9 mouse cellular contexts compared by ENCODE assay signal in the genomic region with DNA sequence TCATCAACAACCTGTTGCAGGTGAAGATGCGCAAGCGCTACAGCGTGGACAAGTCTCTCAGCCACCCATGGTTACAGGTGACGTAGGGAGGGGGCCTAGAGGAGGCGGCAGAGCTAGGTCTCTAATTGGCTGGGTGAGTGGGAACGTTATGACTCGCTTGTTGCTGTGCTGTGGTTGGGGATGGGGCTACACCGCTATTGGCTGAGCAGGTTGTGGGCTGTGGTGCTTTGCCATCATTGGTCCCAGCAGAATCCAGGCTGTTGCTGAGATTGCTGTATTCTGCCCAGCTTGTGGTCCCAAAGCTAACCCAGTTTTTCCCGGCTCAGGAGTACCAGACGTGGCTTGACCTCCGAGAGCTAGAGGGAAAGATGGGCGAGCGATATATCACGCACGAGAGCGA. TPM values are rescaled to one million over a fixed set of nuclear protein-coding genes. Genes with fewer than 3 reads are reported as not detected.
DNase-seq lines count a peak whose midpoint lies in the region; ATAC-seq and TF ChIP-seq lines count a peak whose summit lies in the region.
"Had no signal": no experiment of that assay in that cellular context is flagged by ENCODE, and none has a peak within 500 bp of the region (broad histone marks: within the 10 kb centered on the region; RNA-seq: fewer than 3 reads in every experiment).

No protein-coding gene starts in this region.

- H3K9ac ChIP-seq in forebrain, embryonic 12.5 days = 0 out of 2 replicates have a peak overlapping the region, but pooled peaks have one; percentile 25
- no peak overlapping the region for H3K9ac ChIP-seq in liver, postnatal 0 days (replicated peaks)
- H3K9ac ChIP-seq in stomach, embryonic 15.5 days = no peak overlapping the region

- H3K27ac ChIP-seq in forebrain, embryonic 12.5 days = peak overlapping the region; percentile 70
- H3K27ac ChIP-seq in liver, postnatal 0 days (ENCODE audit: low read depth) = no peak overlapping the region
- H3K27ac ChIP-seq in stomach, embryonic 15.5 days = no peak overlapping the region

- TF ChIP-seq CTCF in liver, postnatal 0 days (IDR thresholded peaks at IDR 0.05; ENCODE audit: low read depth) = no peak
- TF ChIP-seq CTCF in lung, adult 2 months (IDR thresholded peaks at IDR 0.05; ENCODE audit: insufficient read depth, low read length) = no peak

- no peak for TF ChIP-seq POLR2A in lung, adult 2 months (IDR thresholded peaks at IDR 0.05; ENCODE audit: borderline replicate concordance, extremely low read depth, low read depth, low read length)

- peak overlapping the region; percentile 29 for H3K4me3 ChIP-seq in forebrain, embryonic 12.5 days (replicated peaks)
- no peak overlapping the region for H3K4me3 ChIP-seq in liver, postnatal 0 days (ENCODE audit: low read depth, low read length)
- no peak overlapping the region for H3K4me3 ChIP-seq in stomach, embryonic 15.5 days (replicated peaks)
- H3K4me3 ChIP-seq in lung, adult 2 months (replicated peaks; ENCODE audit: extremely low read depth, low read depth, low read length) = no peak overlapping the region
- H3K4me3 ChIP-seq: erythroblast, embryonic 14.5 days had no signal

- TF ChIP-seq EP300 in liver, postnatal 0 days (IDR thresholded peaks at IDR 0.05; ENCODE audit: low read depth) = no peak

- no peaks in the 10 kb centered on the region for H3K9me3 ChIP-seq in forebrain, embryonic 12.5 days
- no peaks in the 10 kb centered on the region for H3K9me3 ChIP-seq in liver, postnatal 0 days (ENCODE audit: low read length)
- H3K9me3 ChIP-seq in stomach, embryonic 15.5 days = no peaks in the 10 kb centered on the region

- H3K27me3 ChIP-seq in forebrain, embryonic 12.5 days = no peaks in the 10 kb centered on the region
- H3K27me3 ChIP-seq in liver, postnatal 0 days (ENCODE audit: insufficient read depth, low read length) = no peaks in the 10 kb centered on the region
- H3K27me3 ChIP-seq in stomach, embryonic 15.5 days (replicated peaks) = no peaks in the 10 kb centered on the region

- H3K4me2 ChIP-seq in forebrain, embryonic 12.5 days = peak overlapping the region; percentile 49
- no peak overlapping the region for H3K4me2 ChIP-seq in liver, postnatal 0 days (ENCODE audit: low read depth, low read length)
- no peak overlapping the region for H3K4me2 ChIP-seq in stomach, embryonic 15.5 days

- H3K36me3 ChIP-seq in forebrain, embryonic 12.5 days (replicated peaks) = peaks cover 25% of the 10 kb centered on the region
- peaks cover 27% of the 10 kb centered on the region for H3K36me3 ChIP-seq in liver, postnatal 0 days (replicated peaks; ENCODE audit: insufficient read depth, low read length)
- peaks cover 12% of the 10 kb centered on the region; the same call in 1 of the 2 replicates for H3K36me3 ChIP-seq in stomach, embryonic 15.5 days

- WGBS in forebrain, embryonic 12.5 days = 9% methylated on average over 16 of the region's 16 CpGs
- WGBS in liver, postnatal 0 days (ENCODE audit: insufficient replicate concordance) = 68% methylated on average over 16 of the region's 16 CpGs
- WGBS in stomach, embryonic 15.5 days = 37% methylated on average over 16 of the region's 16 CpGs
- 70% methylated on average over 16 of the region's 16 CpGs for WGBS in lung, adult 2 months

- ATAC-seq in forebrain, embryonic 12.5 days (ENCODE audit: low FRiP score) = peak; percentile 95
- peak; percentile 80 for ATAC-seq in liver, postnatal 0 days
- ATAC-seq in stomach, embryonic 15.5 days (ENCODE audit: insufficient read depth, low FRiP score, low read depth) = peak; percentile 89

- H3K4me1 ChIP-seq in forebrain, embryonic 12.5 days = peaks cover 15% of the 10 kb centered on the region
- H3K4me1 ChIP-seq in liver, postnatal 0 days (ENCODE audit: insufficient read depth) = peaks cover 7% of the 10 kb centered on the region
- H3K4me1 ChIP-seq in stomach, embryonic 15.5 days = peaks cover 5% of the 10 kb centered on the region; the same call in 1 of the 2 replicates
- no peaks in the 10 kb centered on the region for H3K4me1 ChIP-seq in lung, adult 2 months (ENCODE audit: control insufficient read depth, insufficient read depth, low read length)

- peak; percentile 64 to 68 for DNase-seq in adrenal gland, adult (ENCODE audit: inconsistent age in 2 of 2, low spot score in 1 of 2)
- DNase-seq in adrenal gland, adult 18-20 months (ENCODE audit: low spot score in 2 of 2) = no peak
- peak; percentile 100 for DNase-seq in brain, adult 2 months (ENCODE audit: low read depth, low spot score)
- DNase-seq in layer of hippocampus, adult 9-10 months (ENCODE audit: low spot score) = peak; percentile 90
- DNase-seq in liver, postnatal 0 days = no peak
- no peak for DNase-seq in lung, adult 2 months

RNA-seq across cellular contexts. Expression of a gene that starts 5.6 kb away (rescaled TPM):
- total RNA-seq in adrenal gland, adult 18-20 months (2021) = 1 to 10 TPM; 3.1 to 3.8 TPM
- polyA plus RNA-seq in forebrain, embryonic 12.5 days (2016; fragmentation: Nextera tagmentation; extraction: Ambion mirVana) = 2.6 and 3.2 TPM in 2 replicates
- 0.09 TPM in 2 replicates for polyA plus RNA-seq in liver, postnatal 0 days (2015; fragmentation: Nextera tagmentation; extraction: Ambion mirVana)
- polyA plus RNA-seq in stomach, embryonic 15.5 days (2015; fragmentation: Nextera tagmentation; extraction: Ambion mirVana) = 3.9 and 4.6 TPM in 2 replicates
- polyA plus RNA-seq in lung, adult 2 months (2012; rRNA removed) = 31.7 and 41.1 TPM in 2 replicates

RNA-seq across cellular contexts. Expression of a gene that starts 22.1 kb away (rescaled TPM):
- total RNA-seq in adrenal gland, adult 18-20 months (2021) = under 1 TPM in 1 of 2 experiments, not detected in 1; 0.35 TPM
- polyA plus RNA-seq in forebrain, embryonic 12.5 days (2016; fragmentation: Nextera tagmentation; extraction: Ambion mirVana) = 14.7 and 16.4 TPM in 2 replicates
- polyA plus RNA-seq in liver, postnatal 0 days (2015; fragmentation: Nextera tagmentation; extraction: Ambion mirVana) = 0.15 and 0.20 TPM in 2 replicates
- polyA plus RNA-seq in stomach, embryonic 15.5 days (2015; fragmentation: Nextera tagmentation; extraction: Ambion mirVana) = 8.9 and 9.8 TPM in 2 replicates
- polyA plus RNA-seq in lung, adult 2 months (2012; rRNA removed) = 12.5 and 27.7 TPM in 2 replicates
- polyA plus RNA-seq: erythroblast, embryonic 14.5 days had no signal

RNA-seq across cellular contexts. Expression of a gene that starts 26.8 kb away (rescaled TPM):
- total RNA-seq in adrenal gland, adult 18-20 months (2021) = 10 to 100 TPM; 13.9 to 23.3 TPM
- polyA plus RNA-seq in forebrain, embryonic 12.5 days (2016; fragmentation: Nextera tagmentation; extraction: Ambion mirVana) = 10.0 and 10.9 TPM in 2 replicates
- 4.3 and 5.0 TPM in 2 replicates for polyA plus RNA-seq in liver, postnatal 0 days (2015; fragmentation: Nextera tagmentation; extraction: Ambion mirVana)
- 11.6 and 12.2 TPM in 2 replicates for polyA plus RNA-seq in stomach, embryonic 15.5 days (2015; fragmentation: Nextera tagmentation; extraction: Ambion mirVana)
- 97.2 and 121 TPM in 2 replicates for polyA plus RNA-seq in lung, adult 2 months (2012; rRNA removed)

RNA-seq across cellular contexts. Expression of a gene that starts 36.8 kb away (rescaled TPM):
- 1 to 10 TPM in 1 of 2 experiments, under 1 TPM in 1; 0.96 to 1.1 TPM for total RNA-seq in adrenal gland, adult 18-20 months (2021)
- 0.24 and 0.51 TPM in 2 replicates for polyA plus RNA-seq in forebrain, embryonic 12.5 days (2016; fragmentation: Nextera tagmentation; extraction: Ambion mirVana)
- polyA plus RNA-seq in liver, postnatal 0 days (2015; fragmentation: Nextera tagmentation; extraction: Ambion mirVana) = 1.1 and 1.7 TPM in 2 replicates
- 2.4 and 2.5 TPM in 2 replicates for polyA plus RNA-seq in stomach, embryonic 15.5 days (2015; fragmentation: Nextera tagmentation; extraction: Ambion mirVana)
- polyA plus RNA-seq in lung, adult 2 months (2012; rRNA removed) = 9.8 and 10.4 TPM in 2 replicates

RNA-seq across cellular contexts. Expression of a gene that starts 53.0 kb away (rescaled TPM):
- 10 to 100 TPM; 23.7 to 25.2 TPM for total RNA-seq in adrenal gland, adult 18-20 months (2021)
- 30.5 and 31.4 TPM in 2 replicates for polyA plus RNA-seq in forebrain, embryonic 12.5 days (2016; fragmentation: Nextera tagmentation; extraction: Ambion mirVana)
- polyA plus RNA-seq in liver, postnatal 0 days (2015; fragmentation: Nextera tagmentation; extraction: Ambion mirVana) = 7.4 and 8.7 TPM in 2 replicates
- polyA plus RNA-seq in stomach, embryonic 15.5 days (2015; fragmentation: Nextera tagmentation; extraction: Ambion mirVana) = 28.4 and 29.1 TPM in 2 replicates
- polyA plus RNA-seq in lung, adult 2 months (2012; rRNA removed) = 41.7 and 42.0 TPM in 2 replicates

Comparison
In these comparisons a context has a peak if more than half of its experiments do, and no peak if none do; other contexts are left out.
1. DNase-seq: peak in adrenal gland, adult (2 of 2), brain, adult 2 months (single experiment) and layer of hippocampus, adult 9-10 months (single experiment); none in adrenal gland, adult 18-20 months (0 of 2), liver, postnatal 0 days (single experiment) and lung, adult 2 months (single experiment).
2. Peak in every context shown above with its lines, with median percentiles within 50 percentile points of each other: ATAC-seq.